Mouse (Mus musculus): ENCODE results near the gene Cyb5r3.

DNA sequence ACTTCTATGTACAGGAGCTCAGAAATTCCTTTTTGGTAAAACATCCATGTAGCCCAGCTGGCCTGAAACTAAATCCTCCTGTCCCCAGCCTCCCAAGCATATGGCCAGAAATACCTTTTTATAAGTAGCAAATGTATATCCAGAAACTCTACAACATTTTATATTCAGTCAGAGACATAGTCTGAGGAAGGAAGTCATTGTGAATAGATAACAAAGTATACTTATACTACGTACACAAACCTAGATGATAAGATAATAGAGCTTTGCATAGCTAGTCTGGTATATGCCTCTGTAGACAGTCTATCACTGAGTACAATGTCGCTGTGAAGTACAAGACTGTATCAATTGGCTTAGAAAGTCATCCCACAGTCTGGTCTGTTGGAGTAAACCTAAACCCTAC is 36.7 kb downstream of the Cyb5r3 start:
- TF ChIP-seq USF1 (IDR thresholded peaks at IDR 0.05; ENCODE audit: low read depth), result no peak
- no peak for TF ChIP-seq CTCF (IDR thresholded peaks at IDR 0.05; ENCODE audit: control insufficient read depth, insufficient read depth, insufficient read length)
- no peak for TF ChIP-seq MAX (IDR thresholded peaks at IDR 0.05)
- TF ChIP-seq CEBPB (IDR thresholded peaks at IDR 0.05; ENCODE audit: low read depth), result no peak
- no peak for TF ChIP-seq FOSL1 (IDR thresholded peaks at IDR 0.05; ENCODE audit: insufficient read depth, low read length, poor library complexity, severe bottlenecking)
- TF ChIP-seq MYOD1 (IDR thresholded peaks at IDR 0.05; ENCODE audit: control insufficient read depth, insufficient read length, low read depth), result no peak
- TF ChIP-seq MYOG (IDR thresholded peaks at IDR 0.05; ENCODE audit: control insufficient read depth, extremely low read depth, insufficient read length), result no peak

All from C2C12 (cell line).